Mouse (Mus musculus): Measurements from ENCODE around the gene Ern2.

DNA sequence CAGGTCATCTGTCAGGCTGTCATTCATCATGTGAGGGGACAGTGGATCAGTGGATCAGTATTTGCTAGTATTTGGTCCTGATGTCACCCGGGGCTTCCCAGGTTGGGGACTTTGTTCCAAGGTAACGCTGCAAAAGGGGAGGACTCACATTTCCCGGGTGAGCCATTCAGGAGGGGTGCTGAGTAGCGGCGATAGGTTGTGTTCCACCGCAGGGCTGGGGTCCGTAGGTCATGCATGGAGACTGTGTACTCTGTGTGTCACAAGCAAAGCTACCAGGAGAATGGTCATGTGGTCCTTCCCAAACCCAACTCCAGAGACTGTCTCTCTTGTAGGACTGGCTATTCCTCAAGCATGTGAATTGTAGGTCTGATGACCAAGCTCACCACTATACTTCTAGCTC is 5.3 kb downstream of the Ern2 start:
- TF ChIP-seq CTCF (IDR thresholded peaks at IDR 0.05; ENCODE audit: insufficient read depth, low read length) (no peak), POLR2A (IDR thresholded peaks at IDR 0.05; ENCODE audit: borderline replicate concordance, extremely low read depth, low read depth, low read length) (no peak)

Data from lung, adult 2 months (tissue).